ENCODE assay signal across 8 mouse cellular contexts in the genomic region with DNA sequence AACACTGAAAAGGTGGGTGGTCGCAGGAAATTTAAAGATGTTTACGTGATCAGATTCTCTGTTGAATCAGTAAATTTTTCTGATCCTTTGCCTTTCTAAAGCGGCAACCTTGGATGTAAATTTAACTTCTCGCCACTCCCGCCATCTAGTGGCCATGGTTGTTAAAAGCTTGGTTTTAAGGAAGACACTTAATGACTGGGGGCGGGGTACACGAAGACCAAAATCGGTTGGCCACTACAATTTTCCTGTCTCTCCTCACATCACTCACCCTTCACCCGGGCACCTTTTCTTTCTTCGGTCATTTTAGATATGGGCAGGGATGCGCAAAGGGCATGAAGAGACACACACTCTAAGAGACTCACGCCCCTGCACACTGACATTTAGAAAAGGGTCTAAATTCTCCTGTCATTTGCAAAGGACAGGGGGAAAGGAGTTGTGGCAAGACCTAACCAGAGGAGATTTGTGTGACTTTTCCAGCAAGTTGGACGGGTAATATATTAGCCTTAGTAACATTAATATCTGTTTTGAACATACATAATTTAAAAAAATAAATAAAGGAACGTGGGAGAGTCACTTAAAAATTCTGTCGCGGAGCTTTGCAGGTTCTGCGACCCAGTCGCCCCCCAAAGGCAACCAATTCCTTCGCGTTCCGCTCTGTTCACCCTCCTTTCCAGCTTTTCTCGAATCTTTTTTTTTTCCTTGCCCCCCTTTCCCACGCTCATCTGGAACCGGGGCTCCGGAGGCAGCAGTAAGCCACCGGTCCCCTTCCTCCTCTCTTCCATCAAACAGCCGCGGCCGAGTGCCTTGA. TPM values are rescaled to one million over a fixed set of nuclear protein-coding genes. Genes with fewer than 3 reads are reported as not detected.
DNase-seq lines count a peak whose midpoint lies in the region; ATAC-seq and TF ChIP-seq lines count a peak whose summit lies in the region.

No protein-coding gene starts in this region.

- H3K27me3 ChIP-seq in E14TG2a.4 (ENCODE audit: insufficient read depth, low read length) = peaks cover 32% of the 10 kb centered on the region
- H3K27me3 ChIP-seq in embryonic facial prominence, embryonic 11.5 days (ENCODE audit: control insufficient read depth, insufficient read depth, low read length) = no peaks in the 10 kb centered on the region; the same call in 1 of the 2 replicates
- 0 out of 2 replicates have a peak, but pooled peaks cover 6% of the 10 kb centered on the region for H3K27me3 ChIP-seq in heart, postnatal 0 days (ENCODE audit: control insufficient read depth, insufficient read depth, low read length)
- H3K27me3 ChIP-seq in liver, embryonic 14.5 days (ENCODE audit: control insufficient read depth, insufficient read depth, low read length) = peaks cover 26% of the 10 kb centered on the region

- peaks cover 23% of the 10 kb centered on the region for H3K4me1 ChIP-seq in E14TG2a.4 (replicated peaks; ENCODE audit: low read depth, low read length)
- H3K4me1 ChIP-seq in embryonic facial prominence, embryonic 11.5 days (ENCODE audit: control insufficient read depth, insufficient read depth, low read length) = no peaks in the 10 kb centered on the region
- no peaks in the 10 kb centered on the region for H3K4me1 ChIP-seq in heart, postnatal 0 days (ENCODE audit: control insufficient read depth, insufficient read depth)
- no peaks in the 10 kb centered on the region for H3K4me1 ChIP-seq in liver, embryonic 14.5 days (replicated peaks; ENCODE audit: control insufficient read depth in 2 of 2, insufficient read depth in 2 of 2, low read length in 1 of 2)

- no peak; the same call in 1 of the 2 replicates for ATAC-seq in embryonic facial prominence, embryonic 11.5 days (replicated peaks; ENCODE audit: insufficient number of reproducible peaks, low FRiP score, low TSS enrichment, low read depth)
- peak; percentile 3; the same call in 1 of the 2 replicates for ATAC-seq in heart, postnatal 0 days (ENCODE audit: insufficient read depth, low read depth)
- ATAC-seq in liver, embryonic 14.5 days (ENCODE audit: insufficient read depth) = no peak

- WGBS in embryonic facial prominence, embryonic 11.5 days = under 1% methylated on average over 29 of the region's 29 CpGs
- 1% methylated on average over 29 of the region's 29 CpGs for WGBS in heart, postnatal 0 days
- WGBS in liver, embryonic 14.5 days (ENCODE audit: insufficient replicate concordance) = under 1% methylated on average over 29 of the region's 29 CpGs

- TF ChIP-seq CTCF in E14TG2a.4 (conservative IDR thresholded peaks at IDR 0.05; ENCODE audit: low read length) = peak; percentile 49
- peak; percentile 77 for TF ChIP-seq CTCF in heart, postnatal 0 days (IDR thresholded peaks at IDR 0.05; ENCODE audit: low read depth)
- TF ChIP-seq CTCF in liver, embryonic 14.5 days (IDR thresholded peaks at IDR 0.05; ENCODE audit: low read depth) = peak; percentile 52

- no peaks in the 10 kb centered on the region for H3K9me3 ChIP-seq in E14TG2a.4 (ENCODE audit: low read length)
- no peaks in the 10 kb centered on the region for H3K9me3 ChIP-seq in embryonic facial prominence, embryonic 11.5 days (replicated peaks; ENCODE audit: control insufficient read depth, low read length)
- no peaks in the 10 kb centered on the region for H3K9me3 ChIP-seq in heart, postnatal 0 days (replicated peaks; ENCODE audit: control insufficient read depth, low read length)
- no peaks in the 10 kb centered on the region for H3K9me3 ChIP-seq in liver, embryonic 14.5 days (ENCODE audit: control insufficient read depth, low read length)

- DNase-seq in adrenal gland, postnatal 25 days = peak; percentile 68
- DNase-seq in embryonic facial prominence, embryonic 11.5 days (ENCODE audit: low spot score) = peak; percentile 91
- DNase-seq in heart, postnatal 0 days (ENCODE audit: low spot score) = peak; percentile 83
- DNase-seq in kidney, postnatal 36 days = peak; percentile 39 to 72
- DNase-seq in liver, embryonic 14.5 days (ENCODE audit: low read depth in 3 of 3, low spot score in 3 of 3) = peak; percentile 2 to 22 (median 4)
- peak; percentile 26 for DNase-seq in retina, adult 2 months (ENCODE audit: low read depth, low spot score)
- DNase-seq in thymus, postnatal 14 days = no peak

- no peak for TF ChIP-seq EP300 in heart, postnatal 0 days (IDR thresholded peaks at IDR 0.05; ENCODE audit: low read depth)
- TF ChIP-seq EP300 in liver, embryonic 14.5 days (IDR thresholded peaks at IDR 0.05; ENCODE audit: low read depth) = no peak

- peak overlapping the region; percentile 80 for H3K4me3 ChIP-seq in E14TG2a.4 (replicated peaks; ENCODE audit: low read length)
- H3K4me3 ChIP-seq in embryonic facial prominence, embryonic 11.5 days (ENCODE audit: low read depth, low read length) = peak overlapping the region; percentile 69
- peak overlapping the region; percentile 78 for H3K4me3 ChIP-seq in heart, postnatal 0 days (ENCODE audit: low read depth, low read length)
- H3K4me3 ChIP-seq in liver, embryonic 14.5 days (ENCODE audit: insufficient read depth in 1 of 2, low read depth in 2 of 2, low read length in 2 of 2) = peak overlapping the region; percentile 8 to 39; a peak in 2 of 4 replicates

- no peak overlapping the region for H3K27ac ChIP-seq in embryonic facial prominence, embryonic 11.5 days (replicated peaks; ENCODE audit: low read depth, low read length)
- no peak overlapping the region for H3K27ac ChIP-seq in heart, postnatal 0 days (ENCODE audit: low read depth)
- no peak overlapping the region for H3K27ac ChIP-seq in liver, embryonic 14.5 days

- peak overlapping the region; percentile 98 for H3K4me2 ChIP-seq in embryonic facial prominence, embryonic 11.5 days (ENCODE audit: low read depth, low read length)
- H3K4me2 ChIP-seq in heart, postnatal 0 days (ENCODE audit: low read depth, low read length) = peak overlapping the region; percentile 99
- H3K4me2 ChIP-seq in liver, embryonic 14.5 days (ENCODE audit: low read depth) = peak overlapping the region; percentile 55

- no peaks in the 10 kb centered on the region for H3K36me3 ChIP-seq in E14TG2a.4 (ENCODE audit: insufficient read depth, low read length)
- H3K36me3 ChIP-seq in embryonic facial prominence, embryonic 11.5 days (replicated peaks; ENCODE audit: control insufficient read depth, insufficient read depth, low read depth, low read length) = no peaks in the 10 kb centered on the region
- no peaks in the 10 kb centered on the region for H3K36me3 ChIP-seq in heart, postnatal 0 days (replicated peaks; ENCODE audit: control insufficient read depth, insufficient read depth, low read length)
- H3K36me3 ChIP-seq in liver, embryonic 14.5 days (replicated peaks; ENCODE audit: control insufficient read depth, insufficient read depth, low read depth) = no peaks in the 10 kb centered on the region

- H3K9ac ChIP-seq in embryonic facial prominence, embryonic 11.5 days (replicated peaks; ENCODE audit: low read length) = peak overlapping the region; percentile 65
- H3K9ac ChIP-seq in heart, postnatal 0 days (replicated peaks; ENCODE audit: low read depth, low read length) = peak overlapping the region; percentile 59
- H3K9ac ChIP-seq in liver, embryonic 14.5 days (replicated peaks) = no peak overlapping the region

RNA-seq across cellular contexts. Expression of gene Kcnd2, which starts 1.2 kb away (rescaled TPM):
- 3.7 and 4.5 TPM in 2 replicates for total RNA-seq in adrenal gland, postnatal 25 days (2021)
- 0.70 and 0.83 TPM in 2 replicates for polyA plus RNA-seq in embryonic facial prominence, embryonic 11.5 days (2014; fragmentation: Nextera tagmentation; extraction: Ambion mirVana)
- total RNA-seq in heart, postnatal 0 days (2014; rRNA removed; ENCODE audit: low replicate concordance) = 2.4 and 3.6 TPM in 2 replicates
- 1.1 and 1.6 TPM in 2 replicates for polyA plus RNA-seq in heart, postnatal 0 days (2015; fragmentation: Nextera tagmentation; extraction: Ambion mirVana)
- polyA plus RNA-seq in liver, embryonic 14.5 days (2012; rRNA removed) = 0.01 TPM in 2 replicates
- not detected in 2 replicates for polyA plus RNA-seq in liver, embryonic 14.5 days (2014; fragmentation: Nextera tagmentation; extraction: Ambion mirVana)

Comparison
In these comparisons a context has a peak if more than half of its experiments do, and no peak if none do; other contexts are left out.
1. H3K4me3 ChIP-seq: peak in every context shown above with its lines; median percentile 80 in E14TG2a.4; 78 in heart, postnatal 0 days; 69 in embryonic facial prominence, embryonic 11.5 days; 24 in liver, embryonic 14.5 days.